Mouse (Mus musculus) forebrain, embryonic 15.5 days (tissue): ENCODE results near the gene Dlgap1. TPM values are rescaled to one million over a fixed set of nuclear protein-coding genes. Genes with fewer than 3 reads are reported as not detected.

ENCODE experiments used
- ATAC-seq: fragments of 200-750 bp; cut with Nextera tagmentation; replicated peaks from 2 replicates; pipeline ENCODE4 v1.8.0; 2017; ENCODE audit warnings: mild to moderate bottlenecking, moderate TSS enrichment, moderate library complexity
- H3K27ac ChIP-seq: fragments of 300-500 bp; sonication (generic); replicated peaks from 2 replicates; pipeline ENCODE4 v1.5.1; 2015; ENCODE audit warnings: mild to moderate bottlenecking, inconsistent platforms
- H3K27me3 ChIP-seq: fragments of 300-500 bp; sonication (generic); 2 replicates; pipeline ENCODE4 v1.6.1; 2015; ENCODE audit warnings: inconsistent platforms
- H3K36me3 ChIP-seq: fragments of 300-500 bp; sonication (generic); 2 replicates; pipeline ENCODE4 v1.6.1; 2015; ENCODE audit warnings: mild to moderate bottlenecking, inconsistent platforms
- H3K4me1 ChIP-seq: fragments of 300-500 bp; sonication (generic); 2 replicates; pipeline ENCODE4 v1.6.1; 2015; ENCODE audit warnings: inconsistent platforms
- H3K4me2 ChIP-seq: fragments of 300-500 bp; sonication (generic); replicated peaks from 2 replicates; pipeline ENCODE4 v1.6.1; 2015; ENCODE audit warnings: mild to moderate bottlenecking, inconsistent platforms
- H3K4me3 ChIP-seq: fragments of 300-500 bp; sonication (generic); 2 replicates; pipeline ENCODE4 v1.5.1; 2015; ENCODE audit warnings: mild to moderate bottlenecking, inconsistent platforms
- H3K9ac ChIP-seq: fragments of 300-500 bp; sonication (generic); replicated peaks from 2 replicates; pipeline ENCODE4 v1.6.1; 2015; ENCODE audit warnings: mild to moderate bottlenecking, inconsistent platforms
- H3K9me3 ChIP-seq: fragments of 300-500 bp; sonication (generic); 2 replicates; pipeline ENCODE4 v1.6.1; 2016; ENCODE audit warnings: inconsistent platforms
- WGBS: fragments of 180-500 bp; shearing (Covaris S2); methylation state at CpG from one replicate; pipeline ENCODE4 v1.1.7; 2015; ENCODE audit warnings: mixed read lengths; 5-methylcytosine and 5-hydroxymethylcytosine counted together
- polyA plus RNA-seq: library from polyadenylated mRNA; unstranded; fragments of >200 nt; fragmentation: Nextera tagmentation; extraction: Ambion mirVana; gene quantifications from 2 replicates; pipeline ENCODE4 v1.2.1, GENCODE M21; 2015

Dlgap1 gene
- polyA plus RNA-seq, 1 experiment from 2014 or later: 31.0 TPM

- Histone ChIP-seq H3K36me3 (no peaks in the 10 kb centered on the region), H3K9me3 (no peaks in the 10 kb centered on the region), H3K27ac (peak overlapping the region; percentile 78), H3K9ac (peak overlapping the region; percentile 64), H3K4me1 (peaks cover 79% of the 10 kb centered on the region), H3K4me3 (peak overlapping the region; percentile 57), H3K4me2 (peak overlapping the region; percentile 94), H3K27me3 (peaks cover 15% of the 10 kb centered on the region)
- WGBS: under 1% methylated on average over 23 of the region's 23 CpGs
- no peak for ATAC-seq
These were observed 879.9 kb downstream of the Dlgap1 start for GRCm38 (mm10) chr17:70848511-70849398.

GRCm38 (mm10) chr17:70849399-70850232, 880.7 kb downstream of the Dlgap1 start:
- Histone ChIP-seq H3K9ac (peak overlapping the region; percentile 64), H3K27me3 (peaks cover 15% of the 10 kb centered on the region), H3K9me3 (no peaks in the 10 kb centered on the region), H3K27ac (peak overlapping the region; percentile 78), H3K4me3 (peak overlapping the region; percentile 57), H3K36me3 (no peaks in the 10 kb centered on the region), H3K4me1 (peaks cover 78% of the 10 kb centered on the region), H3K4me2 (peak overlapping the region; percentile 94)
- no peak for ATAC-seq
- under 1% methylated on average over 33 of the region's 33 CpGs for WGBS

GRCm38 (mm10) chr17:70850233-70850995, 881.5 kb downstream of the Dlgap1 start:
- Histone ChIP-seq H3K9me3 (no peaks in the 10 kb centered on the region), H3K4me2 (peak overlapping the region; percentile 94), H3K36me3 (no peaks in the 10 kb centered on the region), H3K9ac (peak overlapping the region; percentile 64), H3K4me3 (peak overlapping the region; percentile 57), H3K27ac (peak overlapping the region; percentile 78), H3K27me3 (peaks cover 15% of the 10 kb centered on the region), H3K4me1 (peaks cover 70% of the 10 kb centered on the region)
- peak; percentile 30 for ATAC-seq
- under 1% methylated on average over 40 of the region's 40 CpGs for WGBS

GRCm38 (mm10) chr17:70850996-70851991, 882.4 kb downstream of the Dlgap1 start:
- H3K9me3 ChIP-seq: no peaks in the 10 kb centered on the region
- H3K27me3 ChIP-seq: peaks cover 15% of the 10 kb centered on the region
- under 1% methylated on average over 49 of the region's 54 CpGs for whole genome bisulfite sequencing
- peak overlapping the region; percentile 94 for H3K4me2 ChIP-seq
- H3K4me1 ChIP-seq: peaks cover 65% of the 10 kb centered on the region
- H3K4me3 ChIP-seq: peak overlapping the region; percentile 57
- ATAC-seq: peak; percentile 51
- H3K27ac ChIP-seq: peak overlapping the region; percentile 78
- peak overlapping the region; percentile 64 for H3K9ac ChIP-seq
- no peaks in the 10 kb centered on the region for H3K36me3 ChIP-seq

GRCm38 (mm10) chr17:70852011-70852685, 883.3 kb downstream of the Dlgap1 start:
- no peak for ATAC-seq
- peak overlapping the region; percentile 75 for H3K27ac ChIP-seq
- peaks cover 61% of the 10 kb centered on the region for H3K4me1 ChIP-seq
- peak overlapping the region; percentile 94 for H3K4me2 ChIP-seq
- peak overlapping the region; percentile 57 for H3K4me3 ChIP-seq
- no peaks in the 10 kb centered on the region for H3K36me3 ChIP-seq
- WGBS: under 1% methylated on average over 29 of the region's 29 CpGs
- H3K9ac ChIP-seq: peak overlapping the region; percentile 64
- H3K9me3 ChIP-seq: no peaks in the 10 kb centered on the region
- H3K27me3 ChIP-seq: peaks cover 15% of the 10 kb centered on the region; the same call in 1 of the 2 replicates

- H3K4me3 ChIP-seq: peak overlapping the region; percentile 57
- H3K4me1 ChIP-seq: peaks cover 56% of the 10 kb centered on the region
- under 1% methylated on average over 51 of the region's 51 CpGs for WGBS
- H3K27me3 ChIP-seq: peaks cover 12% of the 10 kb centered on the region; the same call in 1 of the 2 replicates
- H3K36me3 ChIP-seq: no peaks in the 10 kb centered on the region
- ATAC-seq: peak; percentile 69
- peak overlapping the region; percentile 64 for H3K9ac ChIP-seq
- peak overlapping the region; percentile 94 for H3K4me2 ChIP-seq
- no peaks in the 10 kb centered on the region for H3K9me3 ChIP-seq
- peak overlapping the region; percentile 75 for H3K27ac ChIP-seq
These were observed 884.0 kb downstream of the Dlgap1 start for GRCm38 (mm10) chr17:70852686-70853386.

- 0 out of 2 replicates have a peak, but pooled peaks have one; percentile 11 for ATAC-seq
- Histone ChIP-seq H3K4me1 (peaks cover 50% of the 10 kb centered on the region), H3K9ac (peak within 1 kb of the TSS; percentile 64), H3K36me3 (no peaks in the 10 kb centered on the region), H3K27ac (peak within 1 kb of the TSS; percentile 75), H3K27me3 (peaks cover 12% of the 10 kb centered on the region; the same call in 1 of the 2 replicates), H3K9me3 (no peaks in the 10 kb centered on the region), H3K4me3 (peak within 1 kb of the TSS; percentile 57), H3K4me2 (peak within 1 kb of the TSS; percentile 94)
- under 1% methylated on average over 29 of the region's 29 CpGs for WGBS
These were observed 884.6 kb downstream of the Dlgap1 start, which contains the start of gene Tgif1 for GRCm38 (mm10) chr17:70853436-70853905. Gene Tgif1, minus strand, starts transcription at chr17:70853546.

- no peaks in the 10 kb centered on the region for H3K36me3 ChIP-seq
- H3K4me3 ChIP-seq: 0 out of 2 replicates have a peak overlapping the region, but pooled peaks have one; percentile 57
- H3K9ac ChIP-seq: no peak overlapping the region
- no peaks in the 10 kb centered on the region for H3K9me3 ChIP-seq
- H3K27ac ChIP-seq: no peak overlapping the region
- H3K27me3 ChIP-seq: peaks cover 9% of the 10 kb centered on the region; the same call in 1 of the 2 replicates
- no peak for ATAC-seq
- H3K4me2 ChIP-seq: peak overlapping the region; percentile 94
- WGBS: 31% methylated on average over 6 of the region's 6 CpGs
- H3K4me1 ChIP-seq: peaks cover 44% of the 10 kb centered on the region
These were observed 885.1 kb downstream of the Dlgap1 start for GRCm38 (mm10) chr17:70854021-70854420.

- H3K4me2 ChIP-seq: no peak overlapping the region
- no peak overlapping the region for H3K27ac ChIP-seq
- no peaks in the 10 kb centered on the region for H3K9me3 ChIP-seq
- H3K36me3 ChIP-seq: no peaks in the 10 kb centered on the region
- ATAC-seq: no peak
- WGBS: 32% methylated on average over 12 of the region's 12 CpGs
- no peak overlapping the region for H3K4me3 ChIP-seq
- H3K9ac ChIP-seq: no peak overlapping the region
- H3K27me3 ChIP-seq: no peaks in the 10 kb centered on the region
- peaks cover 16% of the 10 kb centered on the region for H3K4me1 ChIP-seq
These were observed 888.1 kb downstream of the Dlgap1 start for GRCm38 (mm10) chr17:70856871-70857415.
